Mouse (Mus musculus) neural tube, embryonic 12.5 days (tissue): ENCODE data around the gene 2210016F16Rik. TPM values are rescaled to one million over a fixed set of nuclear protein-coding genes. Genes with fewer than 3 reads are reported as not detected.
"Not testable (repeated sequence)": the region's sequence is repeated elsewhere in the genome, so short reads cannot be mapped to it uniquely, and the experiment has no call there.

Source experiments
- ATAC-seq: fragments of 200-750 bp; cut with Nextera tagmentation; 2 replicates; pipeline ENCODE4 v1.8.0; 2017; ENCODE audit warnings: low read depth, mild to moderate bottlenecking, moderate TSS enrichment, moderate library complexity; ENCODE audit not compliant: low FRiP score
- H3K27ac ChIP-seq: fragments of 300-500 bp; sonication (generic); 2 replicates; pipeline ENCODE4 v1.5.1; 2016
- H3K27me3 ChIP-seq: fragments of 300-500 bp; sonication (generic); replicated peaks from 2 replicates; pipeline ENCODE4 v1.6.1; 2016; ENCODE audit warnings: mild to moderate bottlenecking
- H3K36me3 ChIP-seq: fragments of 300-500 bp; sonication (generic); 2 replicates; pipeline ENCODE4 v1.6.1; 2016; ENCODE audit warnings: mild to moderate bottlenecking
- H3K4me1 ChIP-seq: fragments of 300-500 bp; sonication (generic); 2 replicates; pipeline ENCODE4 v1.6.1; 2016
- H3K4me2 ChIP-seq: fragments of 300-500 bp; sonication (generic); replicated peaks from 2 replicates; pipeline ENCODE4 v1.6.1; 2016; ENCODE audit warnings: mild to moderate bottlenecking
- H3K4me3 ChIP-seq: fragments of 300-500 bp; sonication (generic); 2 replicates; pipeline ENCODE4 v1.5.1; 2016
- H3K9ac ChIP-seq: fragments of 300-500 bp; sonication (generic); 2 replicates; pipeline ENCODE4 v1.6.1; 2016; ENCODE audit warnings: mild to moderate bottlenecking
- H3K9me3 ChIP-seq: fragments of 300-500 bp; sonication (generic); 2 replicates; pipeline ENCODE4 v1.6.1; 2016; ENCODE audit warnings: mild to moderate bottlenecking
- WGBS: fragments of 180-500 bp; shearing (Covaris S2); methylation state at CpG from one replicate; pipeline ENCODE4 v1.1.7; 2016; 5-methylcytosine and 5-hydroxymethylcytosine counted together
- polyA plus RNA-seq: library from polyadenylated mRNA; unstranded; fragments of >200 nt; fragmentation: Nextera tagmentation; extraction: Ambion mirVana; gene quantifications from 2 replicates; pipeline ENCODE4 v1.2.1, GENCODE M21; 2016

The 2210016F16Rik gene
- polyA plus RNA-seq, result 27.6 and 28.0 TPM in 2 replicates

GRCm38 (mm10) chr13:58384779-58385546, at the start of gene 2210016F16Rik:
Gene 2210016F16Rik, minus strand, starts transcription at chr13:58385225.
- peak within 1 kb of the TSS; percentile 70 for H3K4me3 ChIP-seq
- peak; percentile 75 for ATAC-seq
- H3K9ac ChIP-seq, result peak within 1 kb of the TSS; percentile 75
- H3K4me1 ChIP-seq, result peaks cover 5% of the 10 kb centered on the region
- no peak within 1 kb of the TSS for H3K27ac ChIP-seq
- peak within 1 kb of the TSS; percentile 93 for H3K4me2 ChIP-seq
- 4% methylated on average over 80 of the region's 80 CpGs for WGBS
- H3K36me3 ChIP-seq, result peaks cover 33% of the 10 kb centered on the region
- H3K27me3 ChIP-seq, result no peaks in the 10 kb centered on the region
- peaks cover 24% of the 10 kb centered on the region for H3K9me3 ChIP-seq

DNA sequence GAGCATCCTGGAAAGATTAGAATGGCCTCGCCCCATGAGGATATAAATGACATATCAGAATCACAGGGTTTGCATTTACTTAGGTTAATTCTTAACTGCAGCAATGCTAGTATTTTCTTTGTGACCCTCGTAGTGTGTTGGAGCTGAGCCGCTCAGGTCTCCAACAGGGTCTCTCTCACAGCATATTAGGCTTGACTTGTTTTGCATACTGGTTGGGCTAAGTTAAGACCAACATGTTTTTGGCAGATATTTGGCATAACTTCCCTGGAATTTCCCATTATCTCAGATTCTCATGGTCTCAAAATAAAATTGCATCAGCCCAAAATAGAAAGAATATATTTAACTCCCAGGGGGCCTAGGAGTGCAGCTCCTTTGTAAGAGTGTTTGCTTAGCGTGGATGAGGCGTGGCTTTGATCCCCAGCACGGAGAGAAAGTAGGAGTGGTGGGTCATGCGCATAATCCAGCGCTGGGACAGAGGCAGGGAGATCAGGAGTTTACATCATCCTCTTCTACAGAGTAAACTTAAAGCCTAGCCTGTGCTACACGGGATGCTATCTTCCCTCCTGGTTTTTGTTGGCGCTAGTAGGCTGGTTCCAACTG, 38.1 kb upstream of the 2210016F16Rik start:
- no peak for ATAC-seq
- Histone ChIP-seq H3K9ac (no peak overlapping the region), H3K4me2 (no peak overlapping the region), H3K27me3 (no peaks in the 10 kb centered on the region), H3K4me3 (no peak overlapping the region), H3K27ac (no peak overlapping the region), H3K9me3 (no peaks in the 10 kb centered on the region), H3K36me3 (no peaks in the 10 kb centered on the region), H3K4me1 (no peaks in the 10 kb centered on the region)
- WGBS, result 70% methylated on average over 10 of the region's 10 CpGs

DNA sequence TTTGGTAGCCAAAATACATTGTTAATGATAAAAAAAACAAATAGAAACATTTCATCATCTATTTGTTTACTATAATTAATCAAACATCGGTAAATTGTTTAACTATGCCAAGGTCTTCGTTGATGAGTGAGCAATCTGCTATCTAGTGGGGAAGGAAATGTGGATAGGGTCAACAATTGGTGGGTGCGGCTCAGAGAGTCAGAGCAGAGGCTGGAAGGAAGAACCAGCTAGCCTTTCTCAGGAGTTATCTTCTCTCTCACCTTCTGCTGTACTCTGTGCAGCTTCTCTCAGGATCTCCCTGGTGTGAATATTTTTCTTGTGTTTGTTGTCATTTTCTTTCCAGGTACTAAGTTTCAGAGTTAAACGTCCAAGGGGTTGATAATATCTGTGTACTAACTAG, 37.2 kb upstream of the 2210016F16Rik start:
- no peaks in the 10 kb centered on the region for H3K9me3 ChIP-seq
- no peak overlapping the region for H3K9ac ChIP-seq
- no peak overlapping the region for H3K4me2 ChIP-seq
- no peak overlapping the region for H3K27ac ChIP-seq
- no peak for ATAC-seq
- WGBS, result 87% methylated on average over 4 of the region's 4 CpGs
- no peaks in the 10 kb centered on the region for H3K36me3 ChIP-seq
- no peaks in the 10 kb centered on the region for H3K4me1 ChIP-seq
- no peaks in the 10 kb centered on the region for H3K27me3 ChIP-seq
- H3K4me3 ChIP-seq, result no peak overlapping the region

DNA sequence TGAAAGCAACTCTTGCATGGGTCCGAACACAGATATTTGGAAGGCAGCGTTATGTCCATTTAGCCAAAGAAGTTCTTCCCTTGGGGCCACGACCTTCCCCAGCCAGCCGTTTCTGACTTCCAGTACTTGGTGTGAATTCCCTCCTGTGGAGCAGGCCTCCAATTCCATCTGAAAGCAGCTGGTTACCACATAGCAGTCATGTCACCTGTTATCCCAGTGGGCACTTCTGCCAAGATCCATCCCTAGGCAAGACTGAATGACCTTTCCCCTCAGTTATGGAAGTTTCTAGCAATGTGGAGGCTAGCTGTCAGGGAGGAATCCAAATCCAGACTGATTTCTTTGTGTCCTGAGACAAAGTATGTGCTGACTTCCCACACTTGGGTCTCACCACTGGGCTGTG, 36.0 kb upstream of the 2210016F16Rik start:
- H3K4me2 ChIP-seq, result no peak overlapping the region
- 75% methylated on average over 4 of the region's 4 CpGs for WGBS
- no peaks in the 10 kb centered on the region for H3K27me3 ChIP-seq
- no peaks in the 10 kb centered on the region for H3K36me3 ChIP-seq
- no peak overlapping the region for H3K27ac ChIP-seq
- no peak for ATAC-seq
- no peaks in the 10 kb centered on the region for H3K9me3 ChIP-seq
- no peak overlapping the region for H3K9ac ChIP-seq
- no peaks in the 10 kb centered on the region for H3K4me1 ChIP-seq
- H3K4me3 ChIP-seq, result no peak overlapping the region

DNA sequence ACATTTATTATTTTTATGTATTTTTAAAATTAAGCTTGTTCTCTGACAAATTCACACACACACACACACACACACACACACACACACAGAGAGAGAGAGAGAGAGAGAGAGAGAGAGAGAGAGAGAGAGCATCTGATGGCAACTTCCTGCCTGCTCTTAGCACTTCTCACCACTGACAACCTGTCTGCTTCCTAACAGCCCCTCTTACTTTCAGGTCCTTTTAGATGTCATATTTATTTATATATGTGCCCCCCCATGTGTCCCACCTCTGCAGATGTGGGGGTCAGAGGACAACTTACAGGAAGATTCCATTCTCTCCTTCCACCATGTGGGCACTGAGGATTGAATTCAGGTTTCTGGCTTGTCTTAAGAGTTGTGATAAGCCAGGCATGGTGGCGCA, 34.2 kb upstream of the 2210016F16Rik start:
- Histone ChIP-seq H3K4me2 (no peak overlapping the region), H3K36me3 (no peaks in the 10 kb centered on the region), H3K27ac (no peak overlapping the region), H3K4me3 (no peak overlapping the region), H3K9ac (no peak overlapping the region), H3K9me3 (no peaks in the 10 kb centered on the region), H3K4me1 (no peaks in the 10 kb centered on the region), H3K27me3 (no peaks in the 10 kb centered on the region)
- no peak for ATAC-seq
- 91% methylated on average over 1 of the region's 1 CpGs for WGBS

- no peaks in the 10 kb centered on the region for H3K4me1 ChIP-seq
- H3K9me3 ChIP-seq, result no peaks in the 10 kb centered on the region
- H3K27me3 ChIP-seq, result no peaks in the 10 kb centered on the region
- WGBS, result 92% methylated on average over 4 of the region's 4 CpGs
- H3K27ac ChIP-seq, result no peak overlapping the region
- H3K4me2 ChIP-seq, result no peak overlapping the region
- no peak for ATAC-seq
- no peak overlapping the region for H3K4me3 ChIP-seq
- no peaks in the 10 kb centered on the region for H3K36me3 ChIP-seq
- H3K9ac ChIP-seq, result no peak overlapping the region
Observed at GRCm38 (mm10) chr13:58418656-58419055, 33.6 kb upstream of the 2210016F16Rik start.

GRCm38 (mm10) chr13:58415838-58416237, 30.8 kb upstream of the 2210016F16Rik start:
- H3K4me2 ChIP-seq, result no peak overlapping the region
- no peak overlapping the region; the same call in 1 of the 2 replicates for H3K27ac ChIP-seq
- ATAC-seq, result no peak
- no peaks in the 10 kb centered on the region for H3K27me3 ChIP-seq
- no peaks in the 10 kb centered on the region for H3K9me3 ChIP-seq
- no peak overlapping the region for H3K9ac ChIP-seq
- H3K4me3 ChIP-seq, result no peak overlapping the region
- H3K4me1 ChIP-seq, result no peaks in the 10 kb centered on the region
- 83% methylated on average over 5 of the region's 5 CpGs for WGBS
- peaks cover 4% of the 10 kb centered on the region; the same call in 1 of the 2 replicates for H3K36me3 ChIP-seq

- H3K9ac ChIP-seq, result no peak overlapping the region
- WGBS, result 70% methylated on average over 6 of the region's 6 CpGs
- H3K36me3 ChIP-seq, result peaks cover 8% of the 10 kb centered on the region; the same call in 1 of the 2 replicates
- no peaks in the 10 kb centered on the region for H3K9me3 ChIP-seq
- no peak overlapping the region for H3K4me3 ChIP-seq
- no peak overlapping the region for H3K4me2 ChIP-seq
- ATAC-seq, result no peak
- H3K27ac ChIP-seq, result no peak overlapping the region
- H3K27me3 ChIP-seq, result no peaks in the 10 kb centered on the region
- H3K4me1 ChIP-seq, result no peaks in the 10 kb centered on the region
Observed at GRCm38 (mm10) chr13:58415374-58415773, 30.3 kb upstream of the 2210016F16Rik start.

DNA sequence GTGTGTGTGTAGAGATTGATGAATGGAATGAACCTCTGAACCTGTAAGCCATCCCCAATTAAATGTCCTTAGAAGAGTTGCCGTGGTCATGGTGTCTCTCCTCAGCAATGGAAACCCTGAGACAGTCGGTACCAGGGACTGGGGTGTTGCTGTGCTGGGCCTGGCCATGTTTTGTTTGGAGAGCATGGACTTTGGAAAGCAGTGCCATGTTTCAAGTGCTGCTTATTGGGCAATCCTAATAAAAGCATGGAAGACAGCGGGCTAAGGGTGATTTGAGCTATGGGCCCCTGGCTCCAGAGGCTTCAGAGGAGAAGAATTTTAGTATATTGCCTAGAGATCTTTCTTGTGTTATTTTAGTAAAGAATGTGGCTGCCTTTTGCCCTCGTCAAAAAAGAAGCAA, 26.0 kb upstream of the 2210016F16Rik start:
- WGBS, result 91% methylated on average over 4 of the region's 4 CpGs
- ATAC-seq, result no peak

GRCm38 (mm10) chr13:58403243-58403642, 18.2 kb upstream of the 2210016F16Rik start, which contains the start of gene Hnrnpk:
Gene Hnrnpk, minus strand, starts transcription at chr13:58403343.
- Histone ChIP-seq H3K27ac (peak within 1 kb of the TSS; percentile 97), H3K4me3 (peak within 1 kb of the TSS; percentile 98), H3K4me2 (peak within 1 kb of the TSS; percentile 85), H3K9ac (peak within 1 kb of the TSS; percentile 100)
- not testable (repeated sequence) for ATAC-seq, H3K36me3 ChIP-seq, H3K9me3 ChIP-seq, H3K27me3 ChIP-seq, H3K4me1 ChIP-seq
- WGBS, result 7% methylated on average over 17 of the region's 17 CpGs

More for the DNA sequence above, 26.0 kb upstream of the 2210016F16Rik start:
- Histone ChIP-seq H3K27me3 (no peaks in the 10 kb centered on the region), H3K36me3 (peaks cover 17% of the 10 kb centered on the region; the same call in 1 of the 2 replicates), H3K9ac (no peak overlapping the region), H3K4me2 (no peak overlapping the region), H3K4me1 (no peaks in the 10 kb centered on the region), H3K27ac (no peak overlapping the region), H3K4me3 (no peak overlapping the region), H3K9me3 (no peaks in the 10 kb centered on the region)

DNA sequence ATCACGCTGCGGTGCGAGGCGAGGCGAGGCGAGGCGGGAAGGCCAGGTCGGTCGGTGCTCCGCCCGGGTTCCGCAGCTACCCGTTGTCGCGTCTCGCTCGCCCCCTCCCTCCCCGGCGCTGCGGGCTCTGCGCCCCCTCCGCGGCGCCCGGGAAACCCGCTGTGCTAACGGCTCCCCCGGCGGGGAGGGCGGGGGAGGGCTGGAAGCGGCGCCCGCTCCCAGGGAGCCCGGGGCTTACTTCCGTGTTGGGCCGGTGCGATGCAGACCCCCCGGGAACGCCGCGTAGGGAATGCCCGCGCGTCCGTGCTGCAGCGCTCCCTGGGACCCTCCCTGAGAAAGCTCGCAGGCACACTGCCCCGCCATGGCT, 17.7 kb upstream of the 2210016F16Rik start:
- WGBS, result under 1% methylated on average over 46 of the region's 48 CpGs

DNA sequence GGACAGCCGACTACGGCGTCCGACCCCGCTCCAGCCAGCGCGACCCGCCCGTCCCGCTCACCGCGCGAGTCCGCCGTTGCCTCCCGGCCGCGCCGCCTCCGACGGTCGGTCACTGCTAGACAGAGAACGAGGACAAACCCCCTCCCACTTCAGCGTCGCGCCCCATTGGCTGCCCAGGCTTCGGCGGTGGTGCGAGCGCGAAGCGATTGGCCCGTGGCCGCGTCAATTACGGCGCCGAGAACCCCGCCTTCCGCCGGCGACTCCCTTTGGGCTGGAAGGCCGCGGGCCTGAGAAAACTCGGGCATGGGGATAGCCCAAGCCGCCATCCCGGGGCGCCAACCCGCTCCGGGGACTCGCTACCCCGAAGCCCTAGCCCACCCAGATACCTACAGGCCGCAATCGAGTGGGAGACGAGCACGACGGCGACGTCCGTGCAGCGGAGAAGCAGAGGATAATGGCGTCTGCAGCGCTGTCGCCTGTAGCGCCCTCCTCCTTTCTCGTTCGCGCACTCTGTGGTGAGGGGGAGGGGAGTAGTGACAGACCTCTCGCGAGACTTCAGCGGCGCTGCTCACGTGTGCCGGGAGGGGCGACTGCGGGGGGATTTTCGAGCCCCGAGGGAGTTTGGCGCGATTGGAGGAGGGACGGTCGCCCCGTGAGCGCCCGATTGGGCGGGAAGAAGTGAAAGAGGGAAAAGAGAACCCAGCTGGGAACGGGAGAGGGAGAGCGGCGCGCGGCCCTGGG, 17.1 kb upstream of the 2210016F16Rik start, which contains the start of gene Rmi1:
Gene Rmi1, plus strand, starts transcription at position 246 of the 741 bp plus-strand sequence.
- peak within 1 kb of the TSS; percentile 85 for H3K4me2 ChIP-seq
- H3K27ac ChIP-seq, result peak within 1 kb of the TSS; percentile 97
- H3K9me3 ChIP-seq, result no peaks in the 10 kb centered on the region
- ATAC-seq, result peak; percentile 96
- H3K4me3 ChIP-seq, result peak within 1 kb of the TSS; percentile 98
- peaks cover 10% of the 10 kb centered on the region for H3K36me3 ChIP-seq
- under 1% methylated on average over 90 of the region's 91 CpGs for WGBS
- peaks cover 3% of the 10 kb centered on the region; the same call in 1 of the 2 replicates for H3K4me1 ChIP-seq
- H3K9ac ChIP-seq, result peak within 1 kb of the TSS; percentile 100
- no peaks in the 10 kb centered on the region for H3K27me3 ChIP-seq

More for the DNA sequence above, 17.7 kb upstream of the 2210016F16Rik start:
- Histone ChIP-seq H3K9ac (peak overlapping the region; percentile 100), H3K4me3 (peak overlapping the region; percentile 98), H3K27ac (peak overlapping the region; percentile 97), H3K9me3 (no peaks in the 10 kb centered on the region), H3K4me2 (peak overlapping the region; percentile 85), H3K4me1 (peaks cover 3% of the 10 kb centered on the region; the same call in 1 of the 2 replicates), H3K36me3 (peaks cover 8% of the 10 kb centered on the region), H3K27me3 (no peaks in the 10 kb centered on the region)
- no peak; the same call in none of the 2 replicates for ATAC-seq
